Mouse (Mus musculus) embryo, embryonic 10 days (tissue): ENCODE data around the gene Bsdc1.

Experiments
- DNase-seq: peaks from one replicate; pipeline ENCODE4 v3.0.0-alpha.2; 2015; ENCODE audit warnings: low spot score

Bsdc1 gene

GRCm38 (mm10) chr4:129479863-129480262 is 18.5 kb downstream of the Bsdc1 start:
- no peak for DNase-seq

- no peak for DNase-seq
Observed at GRCm38 (mm10) chr4:129481090-129481489, 19.7 kb downstream of the Bsdc1 start.

GRCm38 (mm10) chr4:129490972-129491880 is 29.8 kb downstream of the Bsdc1 start, which contains the start of the genes Tssk3 and Fam229a:
Gene Tssk3 (minus strand): TSS chr4:129491022.
Gene Fam229a (plus strand): TSS chr4:129491190.
- DNase-seq, result peak; percentile 65

GRCm38 (mm10) chr4:129494681-129495080 is 33.3 kb downstream of the Bsdc1 start:
- no peak for DNase-seq

GRCm38 (mm10) chr4:129495672-129496562 is 34.5 kb downstream of the Bsdc1 start:
- peak; percentile 68 for DNase-seq

GRCm38 (mm10) chr4:129496631-129497030 is 35.2 kb downstream of the Bsdc1 start:
- DNase-seq, result peak; percentile 25

- DNase-seq, result no peak
Observed at GRCm38 (mm10) chr4:129498941-129499340, 37.6 kb downstream of the Bsdc1 start.

- DNase-seq, result no peak
Observed at GRCm38 (mm10) chr4:129500017-129500416, 38.6 kb downstream of the Bsdc1 start.

- peak; percentile 89 for DNase-seq
Observed at GRCm38 (mm10) chr4:129500607-129501566, 39.5 kb downstream of the Bsdc1 start.

GRCm38 (mm10) chr4:129502327-129502888 is 41.0 kb downstream of the Bsdc1 start:
- DNase-seq, result no peak

GRCm38 (mm10) chr4:129502901-129503444 is 41.6 kb downstream of the Bsdc1 start:
- no peak for DNase-seq

GRCm38 (mm10) chr4:129505511-129505910 is 44.1 kb downstream of the Bsdc1 start:
- no peak for DNase-seq

- DNase-seq, result no peak
Observed at GRCm38 (mm10) chr4:129507434-129508236, 46.3 kb downstream of the Bsdc1 start.

- no peak for DNase-seq
Observed at GRCm38 (mm10) chr4:129508237-129508515, 46.8 kb downstream of the Bsdc1 start.

- no peak for DNase-seq
Observed at GRCm38 (mm10) chr4:129508834-129509600, 47.6 kb downstream of the Bsdc1 start.

GRCm38 (mm10) chr4:129509650-129510049 is 48.3 kb downstream of the Bsdc1 start:
- no peak for DNase-seq

GRCm38 (mm10) chr4:129510723-129511412 is 49.5 kb downstream of the Bsdc1 start:
- DNase-seq, result peak; percentile 57

GRCm38 (mm10) chr4:129511413-129512096 is 50.2 kb downstream of the Bsdc1 start:
- DNase-seq, result no peak
